Mouse (Mus musculus) kidney, embryonic 16.5 days (tissue): ENCODE data around the gene Zfp385a. TPM values are rescaled to one million over a fixed set of nuclear protein-coding genes. Genes with fewer than 3 reads are reported as not detected.
A peak's percentile ranks its signal among the peaks of the same experiment; 100 is the strongest.

Experiments used
- ATAC-seq: fragments of 200-750 bp; cut with Nextera tagmentation; 2 replicates; pipeline ENCODE4 v1.8.0; 2017; ENCODE audit warnings: moderate TSS enrichment; ENCODE audit not compliant: low FRiP score, low TSS enrichment
- H3K27ac ChIP-seq: fragments of 300-500 bp; sonication (generic); 2 replicates; pipeline ENCODE4 v1.5.1; 2014; ENCODE audit warnings: low read length
- H3K27me3 ChIP-seq: fragments of 300-500 bp; sonication (generic); 2 replicates; pipeline ENCODE4 v1.6.1; 2014; ENCODE audit warnings: low read length, control low read depth, mixed read lengths; ENCODE audit not compliant: insufficient read depth
- H3K36me3 ChIP-seq: fragments of 300-500 bp; sonication (generic); 2 replicates; pipeline ENCODE4 v1.6.1; 2014; ENCODE audit warnings: low read length, control low read depth, mixed read lengths; ENCODE audit not compliant: insufficient read depth
- H3K4me1 ChIP-seq: fragments of 300-500 bp; sonication (generic); 2 replicates; pipeline ENCODE4 v1.6.1; 2014; ENCODE audit warnings: low read length, control low read depth, mixed read lengths; ENCODE audit not compliant: insufficient read depth
- H3K4me2 ChIP-seq: fragments of 300-500 bp; sonication (generic); replicated peaks from 2 replicates; pipeline ENCODE4 v1.6.1; 2014; ENCODE audit warnings: low read depth, low read length
- H3K4me3 ChIP-seq: fragments of 300-500 bp; sonication (generic); 2 replicates; pipeline ENCODE4 v1.5.1; 2014; ENCODE audit warnings: mild to moderate bottlenecking, low read length
- H3K9ac ChIP-seq: fragments of 300-500 bp; sonication (generic); replicated peaks from 2 replicates; pipeline ENCODE4 v1.6.1; 2014; ENCODE audit warnings: low read length
- H3K9me3 ChIP-seq: fragments of 300-500 bp; sonication (generic); 2 replicates; pipeline ENCODE4 v1.6.1; 2016; ENCODE audit warnings: low read length, control low read depth
- WGBS: fragments of 180-500 bp; shearing (Covaris S2); extraction: QIAGEN DNeasy Blood & Tissue Kit; methylation state at CpG from one replicate; pipeline ENCODE4 v1.1.7; 2014; 5-methylcytosine and 5-hydroxymethylcytosine counted together
- polyA plus RNA-seq: library from polyadenylated mRNA; unstranded; fragments of >200 nt; fragmentation: Nextera tagmentation; extraction: Ambion mirVana; gene quantifications from 2 replicates; pipeline ENCODE4 v1.2.1, GENCODE M21; 2015

Gene Zfp385a
- polyA plus RNA-seq, result 12.4 and 14.4 TPM in 2 replicates

GRCm38 (mm10) chr15:103339961-103340337 lies at the start of gene Zfp385a:
Zfp385a (minus strand) TSS chr15:103340093.
- peaks cover 16% of the 10 kb centered on the region for H3K4me1 ChIP-seq
- peaks cover 27% of the 10 kb centered on the region; the same call in 1 of the 2 replicates for H3K27me3 ChIP-seq
- peaks cover 12% of the 10 kb centered on the region for H3K36me3 ChIP-seq
- H3K27ac ChIP-seq, result no peak within 1 kb of the TSS
- peak within 1 kb of the TSS; percentile 58 for H3K4me3 ChIP-seq
- H3K9ac ChIP-seq, result peak within 1 kb of the TSS; percentile 58
- under 1% methylated on average over 23 of the region's 26 CpGs for WGBS
- H3K4me2 ChIP-seq, result peak within 1 kb of the TSS; percentile 68
- no peaks in the 10 kb centered on the region for H3K9me3 ChIP-seq
- ATAC-seq, result peak; percentile 32; the same call in 1 of the 2 replicates

DNA sequence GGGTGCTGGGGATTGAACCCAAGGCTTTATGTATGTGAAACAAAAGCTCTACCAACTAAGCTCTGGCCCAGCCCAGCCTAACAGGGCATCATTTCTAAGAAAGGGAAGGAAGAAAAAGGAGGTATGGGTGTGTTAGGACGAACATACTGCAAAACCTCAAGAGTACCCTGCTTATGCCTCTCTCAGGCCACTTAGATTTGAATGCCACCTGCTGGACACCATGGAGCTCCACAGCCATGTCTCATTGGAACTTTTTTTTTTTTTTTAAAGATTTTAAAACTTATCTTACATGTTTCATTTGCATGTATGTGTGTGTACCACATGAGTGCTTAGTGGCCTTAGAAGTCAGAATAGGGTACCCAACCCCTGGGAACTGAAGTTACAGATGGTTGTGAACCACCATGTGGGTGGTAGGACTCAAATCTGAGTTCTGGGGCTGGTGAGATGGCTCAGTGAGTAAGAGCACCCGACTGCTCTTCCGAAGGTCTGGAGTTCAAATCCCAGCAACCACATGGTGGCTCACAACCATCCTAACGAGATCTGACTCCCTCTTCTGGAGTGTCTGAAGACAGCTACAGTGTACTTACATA lies 48.8 kb upstream of the Zfp385a start:
- Histone ChIP-seq H3K9ac (no peak overlapping the region), H3K4me3 (no peak overlapping the region), H3K9me3 (no peaks in the 10 kb centered on the region), H3K27ac (no peak overlapping the region), H3K36me3 (no peaks in the 10 kb centered on the region), H3K27me3 (no peaks in the 10 kb centered on the region), H3K4me2 (no peak overlapping the region), H3K4me1 (no peaks in the 10 kb centered on the region)
- peak; percentile 70; the same call in 1 of the 2 replicates for ATAC-seq
- 45% methylated on average over 4 of the region's 4 CpGs for WGBS

DNA sequence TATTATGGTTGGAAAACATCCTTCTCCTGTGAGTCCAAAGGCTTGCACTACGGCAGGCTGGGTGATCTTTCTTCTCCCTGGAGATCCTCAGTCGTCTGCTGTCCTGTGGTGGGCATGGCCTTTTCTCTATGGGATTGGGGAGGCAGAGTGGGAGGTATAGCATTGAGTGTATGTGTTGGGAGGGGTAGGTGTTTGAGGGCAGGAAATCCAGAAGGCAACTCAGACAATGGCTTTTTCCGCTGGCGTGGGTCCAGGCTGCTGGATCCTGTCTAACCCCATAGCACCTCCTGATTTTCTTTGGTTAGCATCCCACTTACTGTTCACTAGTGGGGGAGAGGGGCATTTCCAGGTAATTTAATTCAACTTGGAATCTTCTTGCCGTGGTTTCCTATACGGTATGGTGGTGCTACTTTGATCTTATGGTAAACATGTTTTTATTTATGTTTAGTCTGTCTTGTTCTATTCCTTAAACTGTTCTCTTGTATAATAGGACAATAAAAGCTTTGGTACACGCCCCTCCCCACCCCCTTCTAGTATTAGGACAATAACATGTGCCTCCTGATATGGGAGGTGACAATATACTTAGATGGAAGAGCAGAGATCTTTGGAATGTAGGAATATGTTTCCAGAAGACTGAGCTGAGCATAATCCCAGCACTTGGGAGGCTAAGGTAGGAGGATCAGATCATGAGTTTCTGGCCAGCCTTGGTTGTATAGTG lies 44.0 kb upstream of the Zfp385a start:
- no peaks in the 10 kb centered on the region for H3K27me3 ChIP-seq
- no peaks in the 10 kb centered on the region for H3K36me3 ChIP-seq
- 61% methylated on average over 7 of the region's 7 CpGs for WGBS
- H3K4me2 ChIP-seq, result peak overlapping the region; percentile 0; the same call in 1 of the 2 replicates
- ATAC-seq, result peak; percentile 40
- H3K4me3 ChIP-seq, result peak overlapping the region; percentile 25
- peak overlapping the region; percentile 83 for H3K27ac ChIP-seq
- H3K9ac ChIP-seq, result no peak overlapping the region
- H3K4me1 ChIP-seq, result peaks cover 11% of the 10 kb centered on the region
- H3K9me3 ChIP-seq, result no peaks in the 10 kb centered on the region

- H3K27ac ChIP-seq, result peak overlapping the region; percentile 83
- H3K9ac ChIP-seq, result no peak overlapping the region
- peak overlapping the region; percentile 0 for H3K4me2 ChIP-seq
- ATAC-seq, result peak; percentile 92
- peak overlapping the region; percentile 25 for H3K4me3 ChIP-seq
- H3K4me1 ChIP-seq, result peaks cover 22% of the 10 kb centered on the region
- WGBS, result 8% methylated on average over 5 of the region's 5 CpGs
- H3K36me3 ChIP-seq, result no peaks in the 10 kb centered on the region
- no peaks in the 10 kb centered on the region for H3K9me3 ChIP-seq
- H3K27me3 ChIP-seq, result no peaks in the 10 kb centered on the region
Observed at GRCm38 (mm10) chr15:103382795-103383406, 43.0 kb upstream of the Zfp385a start.

- Histone ChIP-seq H3K27ac (no peak overlapping the region), H3K36me3 (no peaks in the 10 kb centered on the region), H3K4me1 (peaks cover 30% of the 10 kb centered on the region), H3K27me3 (no peaks in the 10 kb centered on the region), H3K4me3 (no peak overlapping the region), H3K9ac (no peak overlapping the region), H3K4me2 (no peak overlapping the region), H3K9me3 (no peaks in the 10 kb centered on the region)
- no peak for ATAC-seq
- 88% methylated on average over 2 of the region's 2 CpGs for WGBS
Observed at GRCm38 (mm10) chr15:103382075-103382474, 42.2 kb upstream of the Zfp385a start.

DNA sequence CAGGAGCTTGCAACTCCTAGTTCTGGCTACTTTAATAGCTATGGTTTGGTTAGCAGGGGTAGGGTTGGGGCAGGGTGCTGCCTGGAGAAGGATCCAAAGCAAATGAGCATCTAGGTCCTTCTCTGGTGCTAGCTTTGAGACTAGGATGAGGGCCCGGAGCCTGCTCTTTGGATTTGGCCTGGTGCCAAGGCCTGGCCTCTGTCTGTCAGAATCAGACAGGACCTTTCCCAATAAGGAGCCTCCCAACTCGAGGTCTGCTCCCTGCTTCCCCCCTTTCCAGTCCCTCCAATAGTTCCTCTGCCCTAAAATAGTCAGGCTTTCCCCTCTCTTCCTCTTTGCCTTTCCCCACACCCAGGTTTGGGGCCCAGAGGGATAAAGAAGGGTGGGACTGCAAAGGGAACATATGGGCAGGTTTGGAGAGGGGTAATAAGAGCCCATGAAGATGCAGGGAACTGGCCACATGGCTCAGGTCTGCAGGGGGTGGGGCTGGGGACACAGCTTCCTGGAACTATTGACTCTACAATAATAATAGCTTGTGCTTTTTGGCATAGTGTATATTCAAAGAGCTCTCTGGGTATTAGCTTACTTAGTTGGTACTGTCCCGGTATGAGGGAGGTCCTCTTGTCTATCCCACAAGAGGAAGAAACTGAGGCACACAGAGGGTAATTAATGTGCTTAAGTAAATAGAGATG lies 38.9 kb upstream of the Zfp385a start:
- Histone ChIP-seq H3K27me3 (no peaks in the 10 kb centered on the region), H3K36me3 (no peaks in the 10 kb centered on the region), H3K9ac (no peak overlapping the region), H3K4me3 (no peak overlapping the region), H3K4me1 (peaks cover 38% of the 10 kb centered on the region), H3K27ac (no peak overlapping the region; the same call in 1 of the 2 replicates), H3K4me2 (no peak overlapping the region), H3K9me3 (no peaks in the 10 kb centered on the region)
- ATAC-seq, result no peak; the same call in 1 of the 2 replicates
- 48% methylated on average over 3 of the region's 3 CpGs for WGBS

DNA sequence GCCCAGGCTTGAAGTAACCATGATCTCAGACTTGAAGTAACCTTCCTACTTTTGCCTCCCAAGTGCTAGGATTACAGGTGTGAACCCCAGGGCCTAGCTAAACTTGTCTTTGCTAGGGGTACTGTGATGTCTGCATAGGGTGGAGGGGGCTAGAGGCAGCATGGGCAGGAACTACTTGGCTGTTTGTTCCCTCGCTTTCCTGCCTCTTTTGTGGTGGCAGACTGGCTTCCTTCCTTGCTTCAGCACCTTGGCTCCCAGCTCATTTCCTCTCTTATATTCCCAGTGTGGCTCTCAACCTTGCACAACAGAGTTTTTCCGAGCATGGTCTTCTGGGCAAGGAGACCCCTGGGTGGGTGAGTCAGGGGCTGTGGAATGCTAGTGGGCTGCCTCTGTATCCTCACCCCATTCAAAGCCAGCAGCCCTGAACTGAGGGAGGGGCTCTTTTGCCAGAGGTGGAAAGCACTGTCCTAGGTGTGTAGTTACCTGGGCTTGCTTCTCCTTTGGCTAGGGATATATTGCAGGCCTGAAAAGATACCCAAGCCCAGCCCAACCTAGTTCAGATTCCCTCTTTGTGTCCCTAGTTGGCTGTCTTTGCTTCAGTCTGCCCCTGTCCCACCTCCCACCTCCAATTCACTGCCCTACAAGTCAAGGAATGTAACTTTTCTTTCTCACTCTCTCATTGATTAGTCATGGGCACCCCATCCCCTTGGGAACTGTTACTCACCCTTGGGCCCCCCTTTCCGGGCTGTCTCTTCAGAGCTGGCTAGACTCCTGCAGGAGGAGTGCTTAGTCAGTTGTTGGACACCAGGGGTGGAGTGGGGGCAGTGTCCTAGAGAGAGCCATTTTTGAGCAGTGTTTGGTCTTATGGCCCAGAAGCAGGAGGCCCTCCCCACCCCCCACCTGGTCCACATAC lies 38.1 kb upstream of the Zfp385a start:
- Histone ChIP-seq H3K27ac (peak overlapping the region; percentile 61; the same call in 1 of the 2 replicates), H3K9ac (no peak overlapping the region), H3K27me3 (no peaks in the 10 kb centered on the region), H3K9me3 (no peaks in the 10 kb centered on the region), H3K4me2 (no peak overlapping the region), H3K4me3 (no peak overlapping the region), H3K36me3 (no peaks in the 10 kb centered on the region), H3K4me1 (peaks cover 33% of the 10 kb centered on the region)
- 65% methylated on average over 3 of the region's 3 CpGs for WGBS
- ATAC-seq, result peak; percentile 53

DNA sequence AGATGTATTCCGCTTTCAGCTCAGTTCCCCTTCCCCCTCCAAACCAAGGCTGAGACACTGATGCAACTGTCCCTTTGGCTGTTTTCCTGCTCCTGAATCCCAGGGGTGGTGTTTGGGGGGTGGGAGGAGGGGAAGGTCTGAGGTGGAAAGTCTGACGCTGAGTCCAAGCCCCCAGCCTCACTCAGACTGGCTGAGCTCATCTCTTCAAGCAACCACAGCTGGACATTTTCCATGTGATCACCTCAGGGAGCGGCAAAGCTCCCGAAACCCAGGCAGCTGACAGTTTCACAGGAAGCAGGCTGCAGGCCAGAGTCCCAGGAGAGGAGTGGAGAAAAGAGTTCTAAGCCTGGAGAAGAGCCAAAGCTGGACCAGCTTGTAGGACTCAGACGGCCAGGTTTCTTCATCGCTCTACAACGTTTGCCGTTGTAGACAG lies 37.0 kb upstream of the Zfp385a start:
- no peak overlapping the region for H3K4me2 ChIP-seq
- 36% methylated on average over 8 of the region's 8 CpGs for WGBS
- 0 out of 2 replicates have a peak, but pooled peaks have one; percentile 10 for ATAC-seq
- peak overlapping the region; percentile 61; the same call in 1 of the 2 replicates for H3K27ac ChIP-seq
- H3K27me3 ChIP-seq, result no peaks in the 10 kb centered on the region
- no peak overlapping the region for H3K4me3 ChIP-seq
- no peaks in the 10 kb centered on the region for H3K36me3 ChIP-seq
- no peaks in the 10 kb centered on the region for H3K9me3 ChIP-seq
- H3K9ac ChIP-seq, result 0 out of 2 replicates have a peak overlapping the region, but pooled peaks have one; percentile 41
- peaks cover 28% of the 10 kb centered on the region for H3K4me1 ChIP-seq
